Mouse (Mus musculus) hindbrain, embryonic 16.5 days (tissue): ENCODE data around the gene Bbs9. TPM values are rescaled to one million over a fixed set of nuclear protein-coding genes. Genes with fewer than 3 reads are reported as not detected.

Experiments used
- ATAC-seq: fragments of 200-750 bp; cut with Nextera tagmentation; 2 replicates; pipeline ENCODE4 v1.8.0; 2017; ENCODE audit warnings: moderate TSS enrichment, moderate library complexity
- H3K27ac ChIP-seq: fragments of 300-500 bp; sonication (generic); 2 replicates; pipeline ENCODE4 v1.5.1; 2014; ENCODE audit warnings: low read depth, mild to moderate bottlenecking, control low read depth, low read length, moderate library complexity
- H3K27me3 ChIP-seq: fragments of 300-500 bp; sonication (generic); replicated peaks from 2 replicates; pipeline ENCODE4 v1.6.1; 2014; ENCODE audit warnings: low read length; ENCODE audit not compliant: control insufficient read depth, insufficient read depth
- H3K36me3 ChIP-seq: fragments of 300-500 bp; sonication (generic); 2 replicates; pipeline ENCODE4 v1.6.1; 2014; ENCODE audit warnings: mild to moderate bottlenecking, low read length, moderate library complexity, mixed read lengths; ENCODE audit not compliant: control insufficient read depth, insufficient read depth
- H3K4me1 ChIP-seq: fragments of 300-500 bp; sonication (generic); 2 replicates; pipeline ENCODE4 v1.6.1; 2014; ENCODE audit warnings: low read depth, low read length; ENCODE audit not compliant: control insufficient read depth, insufficient read depth
- H3K4me2 ChIP-seq: fragments of 300-500 bp; sonication (generic); 2 replicates; pipeline ENCODE4 v1.6.1; 2014; ENCODE audit warnings: mild to moderate bottlenecking, low read length, control low read depth, moderate library complexity
- H3K4me3 ChIP-seq: fragments of 300-500 bp; sonication (generic); 2 replicates; pipeline ENCODE4 v1.5.1; 2014; ENCODE audit warnings: mild to moderate bottlenecking, low read length, control low read depth, moderate library complexity
- H3K9ac ChIP-seq: fragments of 300-500 bp; sonication (generic); 2 replicates; pipeline ENCODE4 v1.6.1; 2014; ENCODE audit warnings: low read depth, mild to moderate bottlenecking, control low read depth, low read length, moderate library complexity
- H3K9me3 ChIP-seq: fragments of 300-500 bp; sonication (generic); 2 replicates; pipeline ENCODE4 v1.6.1; 2014; ENCODE audit warnings: mild to moderate bottlenecking, low read length, moderate library complexity; ENCODE audit not compliant: control insufficient read depth
- WGBS: fragments of 180-500 bp; shearing (Covaris S2); extraction: QIAGEN DNeasy Blood & Tissue Kit; methylation state at CpG from one replicate; pipeline ENCODE4 v1.1.7; 2014; 5-methylcytosine and 5-hydroxymethylcytosine counted together
- polyA plus RNA-seq: library from polyadenylated mRNA; unstranded; fragments of >200 nt; fragmentation: Nextera tagmentation; extraction: Ambion mirVana; gene quantifications from 2 replicates; pipeline ENCODE4 v1.2.1, GENCODE M21; 2015

Bbs9 gene
- polyA plus RNA-seq, 1 experiment from 2014 or later: 18.3 TPM

DNA sequence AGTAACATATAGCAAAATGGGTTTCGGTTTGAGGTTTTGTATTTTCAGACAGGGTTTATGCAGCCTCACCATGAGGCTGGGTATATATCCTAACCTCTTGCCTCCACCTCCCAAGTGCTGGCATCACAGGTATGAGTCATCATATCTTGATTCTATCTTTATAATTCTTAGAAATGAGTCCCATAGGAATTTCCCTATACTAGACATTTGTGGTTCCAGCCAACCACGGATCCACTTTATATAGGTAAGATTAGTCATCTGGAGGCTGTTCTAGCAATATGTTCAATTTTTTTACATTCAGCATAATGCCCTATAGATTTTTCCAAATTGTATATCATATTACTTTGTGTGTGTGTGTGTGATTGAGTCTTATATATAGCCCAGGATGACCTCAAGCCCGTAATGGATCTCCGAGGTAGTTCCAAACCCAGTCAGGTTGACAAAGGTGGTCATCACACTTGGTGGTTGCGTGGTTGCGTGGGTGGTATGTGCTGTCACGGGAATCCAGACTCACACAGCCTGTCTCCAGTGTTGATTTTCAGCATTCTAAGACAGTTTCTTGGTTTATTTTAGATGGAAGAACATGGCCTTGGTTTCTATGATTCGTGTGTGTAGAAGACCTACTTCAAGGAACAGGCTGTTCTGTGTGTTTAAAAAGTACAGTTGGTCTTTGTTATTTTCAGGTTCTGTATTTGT lies 8.5 kb downstream of the Bbs9 start:
- Histone ChIP-seq H3K27ac (no peak overlapping the region), H3K9ac (no peak overlapping the region), H3K4me3 (no peak overlapping the region), H3K4me1 (no peaks in the 10 kb centered on the region), H3K27me3 (no peaks in the 10 kb centered on the region), H3K9me3 (no peaks in the 10 kb centered on the region), H3K36me3 (no peaks in the 10 kb centered on the region), H3K4me2 (no peak overlapping the region)
- no peak for ATAC-seq
- WGBS: 95% methylated on average over 8 of the region's 8 CpGs

DNA sequence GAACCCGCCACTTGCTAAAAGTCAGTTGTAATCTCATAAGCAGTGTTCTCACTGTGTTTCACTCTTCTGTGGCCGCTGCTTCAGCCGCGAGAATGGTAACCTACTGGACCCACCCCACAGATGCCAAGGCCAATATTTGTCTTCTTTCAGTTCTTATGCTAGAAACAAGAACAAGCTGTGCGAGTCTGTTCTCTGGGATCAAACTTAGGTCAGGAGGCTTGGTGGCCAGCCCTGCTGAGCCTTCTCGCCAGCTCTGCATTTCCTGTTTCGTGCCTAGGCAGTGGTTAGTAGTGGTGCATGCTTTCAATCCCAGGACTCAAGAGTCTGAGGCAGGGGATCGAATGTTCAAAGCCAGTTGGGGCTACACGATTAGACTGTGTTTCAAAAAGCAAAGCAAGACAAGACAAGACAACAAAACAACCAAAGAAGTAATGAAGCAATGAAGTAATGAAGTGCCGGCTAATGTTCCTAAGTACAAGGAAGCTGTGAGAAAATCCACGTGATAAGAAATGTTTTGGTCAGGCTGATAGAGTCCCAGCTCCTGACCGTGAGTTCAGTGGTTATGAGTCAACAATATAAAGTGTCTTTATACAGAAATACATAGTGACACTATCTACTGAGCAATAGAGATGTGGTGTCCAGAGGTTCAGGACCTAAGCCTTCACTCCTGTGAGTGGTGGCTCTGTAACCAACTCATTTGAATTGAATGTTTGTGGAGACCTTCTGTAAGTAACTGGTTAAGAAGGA lies 9.2 kb downstream of the Bbs9 start:
- H3K36me3 ChIP-seq: no peaks in the 10 kb centered on the region
- no peaks in the 10 kb centered on the region for H3K4me1 ChIP-seq
- H3K4me3 ChIP-seq: no peak overlapping the region
- H3K4me2 ChIP-seq: no peak overlapping the region
- no peak overlapping the region for H3K9ac ChIP-seq
- WGBS: 94% methylated on average over 12 of the region's 12 CpGs
- no peak overlapping the region for H3K27ac ChIP-seq
- no peaks in the 10 kb centered on the region for H3K9me3 ChIP-seq
- no peaks in the 10 kb centered on the region for H3K27me3 ChIP-seq
- no peak for ATAC-seq

DNA sequence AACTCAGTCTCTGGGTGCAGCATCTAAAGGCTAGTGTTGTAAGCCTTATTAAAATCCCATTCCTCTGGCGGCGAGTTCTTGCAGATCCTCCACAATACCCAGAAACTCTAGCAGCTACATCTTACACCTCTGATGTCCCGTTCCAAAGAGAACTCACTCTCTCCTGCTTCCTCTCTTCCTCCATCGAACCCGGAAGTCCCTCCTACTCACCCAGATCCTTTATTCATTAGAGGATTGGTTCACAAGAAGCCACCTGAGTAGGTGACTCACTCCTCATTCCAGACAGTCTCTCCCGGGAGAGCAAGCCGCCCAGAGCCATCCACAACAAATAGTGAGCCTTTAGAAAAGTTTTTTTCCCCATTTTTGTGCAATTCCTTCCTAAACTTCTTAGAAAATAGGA lies 10.7 kb downstream of the Bbs9 start:
- H3K4me2 ChIP-seq: no peak overlapping the region
- H3K36me3 ChIP-seq: peaks cover under 1% of the 10 kb centered on the region; the same call in 1 of the 2 replicates
- no peaks in the 10 kb centered on the region for H3K27me3 ChIP-seq
- 94% methylated on average over 7 of the region's 7 CpGs for WGBS
- H3K27ac ChIP-seq: no peak overlapping the region
- H3K4me3 ChIP-seq: no peak overlapping the region
- H3K9ac ChIP-seq: no peak overlapping the region
- no peaks in the 10 kb centered on the region for H3K4me1 ChIP-seq
- ATAC-seq: no peak
- H3K9me3 ChIP-seq: no peaks in the 10 kb centered on the region

- WGBS: 72% methylated on average over 9 of the region's 9 CpGs
- Histone ChIP-seq H3K4me3 (no peak overlapping the region), H3K27me3 (no peaks in the 10 kb centered on the region), H3K9me3 (no peaks in the 10 kb centered on the region), H3K4me2 (no peak overlapping the region), H3K4me1 (no peaks in the 10 kb centered on the region), H3K9ac (no peak overlapping the region), H3K36me3 (peaks cover 3% of the 10 kb centered on the region; the same call in 1 of the 2 replicates), H3K27ac (no peak overlapping the region)
- no peak for ATAC-seq
These were observed 13.4 kb downstream of the Bbs9 start for GRCm38 (mm10) chr9:22488963-22489362.

GRCm38 (mm10) chr9:22494203-22494807 lies 18.8 kb downstream of the Bbs9 start:
- no peaks in the 10 kb centered on the region for H3K27me3 ChIP-seq
- no peak overlapping the region for H3K9ac ChIP-seq
- H3K36me3 ChIP-seq: peaks cover 3% of the 10 kb centered on the region; the same call in 1 of the 2 replicates
- H3K27ac ChIP-seq: no peak overlapping the region
- WGBS: 86% methylated on average over 9 of the region's 9 CpGs
- no peak overlapping the region for H3K4me2 ChIP-seq
- ATAC-seq: no peak
- no peaks in the 10 kb centered on the region for H3K4me1 ChIP-seq
- no peak overlapping the region for H3K4me3 ChIP-seq
- no peaks in the 10 kb centered on the region for H3K9me3 ChIP-seq

GRCm38 (mm10) chr9:22495133-22495532 lies 19.6 kb downstream of the Bbs9 start:
- no peak overlapping the region for H3K27ac ChIP-seq

DNA sequence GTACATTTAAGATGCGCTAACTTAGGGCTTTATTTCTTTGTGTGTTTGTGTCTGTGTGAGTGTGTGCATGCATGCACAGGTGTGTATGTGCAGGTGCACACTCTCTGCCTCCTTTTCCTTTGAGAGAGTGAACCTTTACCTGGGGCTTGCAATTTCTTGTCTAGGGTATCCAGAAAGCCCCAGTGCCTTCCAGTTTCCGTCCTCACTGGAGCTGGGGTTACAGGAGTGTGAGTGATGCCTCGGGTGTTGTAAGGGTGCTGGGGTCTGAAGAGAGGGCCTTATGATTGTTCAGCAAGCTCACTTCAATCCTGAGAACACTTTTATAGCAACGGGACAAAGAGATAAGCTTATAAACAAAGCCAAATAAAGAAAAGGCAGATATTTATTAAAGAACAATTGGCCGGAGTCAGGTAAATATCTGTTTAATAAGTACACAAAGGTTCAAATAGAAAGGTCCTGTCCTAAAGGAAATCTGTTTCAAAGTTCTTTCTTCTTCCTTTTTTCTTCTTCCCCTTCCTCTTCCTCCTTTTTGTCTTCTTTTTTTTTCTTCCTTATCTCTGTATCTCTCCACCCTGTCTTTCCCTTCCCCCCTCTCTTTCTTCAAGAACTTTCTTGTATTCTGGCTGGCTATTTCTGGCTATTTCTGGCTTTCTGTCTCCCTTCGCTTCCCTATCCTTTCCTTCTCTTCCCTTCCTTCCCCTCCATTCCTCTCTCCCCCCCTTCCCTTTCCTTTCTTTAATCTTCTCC lies 21.7 kb downstream of the Bbs9 start:
- no peaks in the 10 kb centered on the region for H3K9me3 ChIP-seq
- no peak for ATAC-seq
- no peaks in the 10 kb centered on the region for H3K27me3 ChIP-seq
- no peaks in the 10 kb centered on the region for H3K36me3 ChIP-seq
- no peaks in the 10 kb centered on the region for H3K4me1 ChIP-seq
- H3K4me3 ChIP-seq: no peak overlapping the region
- H3K4me2 ChIP-seq: no peak overlapping the region
- H3K9ac ChIP-seq: no peak overlapping the region
- H3K27ac ChIP-seq: no peak overlapping the region
- WGBS: 90% methylated on average over 6 of the region's 6 CpGs

More at GRCm38 (mm10) chr9:22495133-22495532, 19.6 kb downstream of the Bbs9 start:
- no peak for ATAC-seq
- Histone ChIP-seq H3K4me3 (no peak overlapping the region), H3K4me1 (no peaks in the 10 kb centered on the region), H3K36me3 (peaks cover 3% of the 10 kb centered on the region; the same call in 1 of the 2 replicates), H3K9ac (no peak overlapping the region), H3K4me2 (no peak overlapping the region), H3K27me3 (no peaks in the 10 kb centered on the region), H3K9me3 (no peaks in the 10 kb centered on the region)
- WGBS: 84% methylated on average over 2 of the region's 2 CpGs

DNA sequence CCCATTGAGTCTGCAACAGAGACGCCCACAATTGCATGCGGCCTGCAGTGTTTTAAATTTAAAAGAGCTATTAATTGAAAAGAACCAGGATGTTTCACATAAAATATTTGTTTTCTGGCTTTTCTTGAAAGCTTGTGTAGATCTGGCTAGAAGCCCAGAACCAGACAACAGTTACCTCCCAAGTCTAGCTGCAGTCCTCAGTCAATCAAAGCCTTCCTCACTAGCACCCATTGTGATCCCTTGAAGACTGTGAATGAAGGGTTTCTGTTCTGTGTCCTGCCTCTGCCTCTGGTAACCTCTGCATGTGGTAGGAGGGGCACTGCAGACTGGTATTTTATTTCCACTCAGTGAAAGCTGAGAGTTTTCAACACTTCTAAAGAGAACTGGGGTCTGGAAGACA lies 27.5 kb downstream of the Bbs9 start:
- H3K27me3 ChIP-seq: no peaks in the 10 kb centered on the region
- WGBS: 66% methylated on average over 2 of the region's 2 CpGs

More for the DNA sequence above, 27.5 kb downstream of the Bbs9 start:
- Histone ChIP-seq H3K9me3 (no peaks in the 10 kb centered on the region), H3K4me3 (no peak overlapping the region), H3K27ac (no peak overlapping the region), H3K36me3 (no peaks in the 10 kb centered on the region), H3K4me1 (no peaks in the 10 kb centered on the region), H3K4me2 (no peak overlapping the region), H3K9ac (no peak overlapping the region)
- no peak; the same call in 1 of the 2 replicates for ATAC-seq
